Mouse (Mus musculus): ENCODE results near the gene Mtap.

The Mtap gene

DNA sequence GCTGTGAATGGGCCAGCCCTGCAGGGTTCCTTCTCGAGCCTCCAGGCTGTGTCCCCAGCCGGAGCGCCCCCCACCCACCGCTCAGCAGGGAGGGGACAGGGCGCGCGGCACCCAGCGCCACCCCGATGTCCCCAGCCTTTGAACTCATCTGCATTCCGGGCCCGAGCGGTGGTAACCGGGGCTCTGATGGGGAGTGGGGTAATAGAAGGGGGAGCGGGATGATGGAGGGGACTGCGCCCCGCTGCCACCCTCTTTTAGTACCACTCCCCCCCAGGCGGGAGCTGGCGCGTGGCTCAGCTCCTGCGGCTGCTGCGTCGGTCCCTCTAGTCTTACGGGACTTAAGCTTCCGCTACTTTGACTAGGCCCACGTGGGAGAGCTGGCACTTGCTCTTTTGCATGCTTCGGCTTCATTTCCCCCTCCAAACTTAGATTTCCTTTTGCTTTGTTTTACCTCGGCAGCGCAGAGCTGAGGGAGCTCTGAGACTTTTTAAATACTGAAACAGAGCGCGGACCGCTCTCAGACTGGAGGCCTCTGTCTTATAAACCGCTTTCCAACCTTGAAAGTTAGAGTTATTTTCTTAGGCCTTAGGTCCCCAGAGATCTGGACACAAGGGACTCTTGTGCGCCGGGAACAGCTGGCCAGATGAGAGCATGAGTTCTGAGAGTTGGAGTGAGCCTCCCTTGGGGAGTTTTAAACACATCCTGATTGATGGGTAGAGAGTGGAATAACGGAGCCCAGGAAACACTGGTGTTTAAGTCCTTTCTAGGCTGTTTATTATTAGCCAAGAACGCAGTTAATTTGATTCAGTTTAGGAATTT lies 829 bp downstream of the Mtap start:
- DNase-seq, result no peak

GRCm38 (mm10) chr4:89138361-89138651 lies 1.4 kb downstream of the Mtap start:
- DNase-seq, result no peak

GRCm38 (mm10) chr4:89140832-89141231 lies 3.9 kb downstream of the Mtap start:
- no peak for DNase-seq

DNA sequence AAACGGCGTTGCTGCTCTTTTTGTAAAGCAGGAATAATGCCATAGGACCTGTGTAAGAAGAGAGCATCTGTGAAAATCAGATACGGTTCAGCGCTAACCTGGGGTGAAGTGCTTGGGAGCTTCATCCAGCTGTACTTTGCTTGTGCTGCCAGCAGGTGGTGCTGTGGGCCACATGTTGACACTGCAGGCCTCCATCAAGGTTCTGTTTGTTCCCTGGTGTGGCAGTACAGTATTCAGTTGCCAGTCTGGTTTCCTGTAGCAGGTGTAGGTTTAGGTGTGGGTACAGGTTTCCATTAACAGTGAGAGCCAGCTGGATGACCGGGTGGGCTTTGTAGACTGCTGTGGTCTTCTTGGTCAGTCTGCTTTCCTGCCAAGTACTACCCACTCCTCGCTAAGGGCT lies 8.5 kb downstream of the Mtap start:
- DNase-seq, result peak; percentile 60

DNA sequence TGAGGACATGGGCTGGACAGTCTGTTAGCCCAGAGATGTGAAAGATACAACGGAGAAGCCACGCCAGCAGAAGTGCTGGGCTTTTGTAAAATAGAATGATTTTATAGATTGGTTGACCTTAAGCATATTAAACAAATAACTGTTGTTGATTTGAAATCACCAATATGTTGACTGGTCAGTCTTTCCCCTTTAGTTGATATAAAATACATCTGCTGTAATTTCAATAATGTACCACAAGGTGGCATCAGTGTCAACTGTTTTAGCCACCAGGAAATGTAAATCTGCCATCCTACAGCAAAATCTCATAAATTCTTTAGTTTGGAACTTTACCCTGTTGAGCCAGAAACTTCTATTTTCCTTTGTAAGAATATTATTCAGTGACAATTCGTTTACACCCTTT lies 9.4 kb downstream of the Mtap start:
- DNase-seq, result no peak

DNA sequence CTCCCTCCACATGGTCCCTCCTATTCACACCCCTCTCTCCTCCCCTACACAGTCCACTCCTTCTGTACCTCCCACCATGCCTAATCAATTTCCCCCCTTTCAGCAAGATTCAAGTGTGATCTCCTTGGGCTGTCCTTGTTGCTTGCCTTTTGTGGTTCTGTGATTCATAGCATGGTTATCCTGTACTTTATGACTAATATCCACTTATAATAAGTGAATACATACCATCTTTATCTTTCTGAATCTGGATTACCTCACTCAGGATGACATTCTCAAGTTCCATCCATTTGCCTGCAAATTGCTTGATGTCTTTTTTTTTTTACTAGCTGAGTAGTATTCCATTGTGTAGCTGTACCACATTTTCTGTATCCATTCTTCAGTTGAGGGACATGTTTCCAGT lies 12.3 kb downstream of the Mtap start:
- no peak for DNase-seq

DNA sequence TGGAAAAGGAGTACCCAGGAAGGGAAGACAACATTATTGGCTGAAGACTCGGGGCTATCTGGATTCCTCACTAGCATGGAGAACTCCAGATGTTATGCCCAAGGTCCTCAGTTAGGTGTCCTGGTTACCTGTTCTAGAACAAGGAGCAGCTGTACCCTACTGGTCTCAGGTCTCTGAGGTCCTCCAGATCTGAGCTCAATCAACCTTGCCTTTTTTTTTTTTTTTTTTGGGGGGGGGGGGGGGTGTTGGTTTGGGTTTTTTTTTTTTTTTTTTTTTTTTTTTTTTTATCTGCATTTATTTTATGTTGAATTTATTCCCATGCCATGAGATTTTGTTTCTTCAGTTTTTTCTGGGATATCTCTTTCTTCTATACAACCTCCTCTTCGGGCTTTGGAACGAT lies 24.5 kb downstream of the Mtap start:
- DNase-seq, result no peak

DNA sequence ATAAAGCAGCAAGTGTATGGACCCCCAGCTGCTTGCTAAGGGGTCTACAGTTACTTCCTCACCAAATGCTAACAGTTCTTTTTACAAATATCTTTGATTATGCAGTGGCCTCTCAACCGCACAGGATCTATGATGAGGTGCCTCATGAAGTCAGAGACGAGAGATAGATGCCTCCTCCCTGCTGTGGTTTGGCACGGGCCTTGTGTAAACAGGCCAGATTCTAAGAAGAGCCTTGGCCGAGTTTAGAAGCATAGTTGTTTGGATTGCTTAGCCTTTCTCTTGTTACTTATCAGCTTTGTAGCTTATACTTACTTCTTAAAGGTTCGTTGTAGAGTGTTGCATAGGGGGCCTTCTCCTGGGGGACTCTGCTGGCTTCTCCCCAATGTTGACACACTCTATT lies 25.6 kb downstream of the Mtap start:
- no peak for DNase-seq

DNA sequence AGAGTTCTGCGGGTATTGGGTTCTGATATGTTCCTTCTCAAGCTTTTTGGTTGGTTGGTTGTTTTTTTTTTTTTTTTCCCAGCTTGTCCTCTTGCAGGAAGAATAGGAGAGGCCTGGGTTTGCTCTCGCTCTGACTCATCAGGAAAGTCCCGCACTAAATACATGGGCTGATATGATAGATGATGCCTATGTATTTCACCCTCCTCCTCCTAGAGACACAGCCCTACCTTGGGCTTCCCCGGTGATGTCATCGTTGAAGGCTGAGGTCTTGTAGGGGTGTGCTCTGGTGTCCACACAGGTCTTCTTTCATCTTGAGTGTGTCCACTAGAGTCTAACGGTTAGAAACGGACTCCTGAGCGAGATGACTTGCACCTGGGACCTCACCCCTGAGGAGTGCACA lies 26.7 kb downstream of the Mtap start:
- no peak for DNase-seq

DNA sequence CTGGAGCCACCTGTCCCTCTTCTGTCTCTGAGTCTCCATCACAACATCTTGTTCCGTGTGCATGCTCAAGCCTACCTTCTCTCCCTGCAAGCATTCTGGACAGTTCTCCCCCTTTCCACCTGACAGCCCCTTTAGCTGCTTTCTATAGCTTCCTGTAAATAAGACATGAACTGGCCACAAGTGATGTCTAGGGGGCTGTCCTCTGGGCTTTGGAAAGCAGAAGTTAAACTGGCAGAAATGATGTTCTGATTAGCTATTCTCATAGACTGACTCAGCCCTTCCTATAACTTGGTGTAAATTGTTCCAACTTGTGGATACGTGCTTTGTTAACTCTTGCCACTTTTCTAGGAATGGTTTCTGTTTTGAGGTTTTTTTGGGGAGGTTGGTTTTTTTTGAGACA lies 27.8 kb downstream of the Mtap start:
- no peak for DNase-seq

- DNase-seq, result no peak
These were observed 32.0 kb downstream of the Mtap start for GRCm38 (mm10) chr4:89168877-89169276.

DNA sequence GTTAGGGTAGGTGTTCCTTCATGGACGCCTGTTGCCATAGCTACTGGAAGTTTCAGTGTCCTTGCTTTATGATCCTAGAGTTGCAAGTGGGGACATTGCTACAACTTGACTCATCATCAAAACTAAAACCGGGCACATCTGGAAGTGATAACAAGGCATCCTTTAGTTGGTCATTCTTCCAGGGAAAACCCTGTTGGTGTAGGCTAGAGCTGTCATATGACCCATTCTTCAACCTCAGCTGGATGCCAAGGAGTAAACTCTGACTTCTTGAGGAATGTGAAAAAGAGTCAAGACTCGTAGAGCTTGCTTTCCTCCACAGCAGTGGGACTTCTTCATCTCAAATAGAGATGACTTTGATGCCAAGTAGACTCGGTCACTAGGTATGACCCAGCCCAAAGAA lies 32.8 kb downstream of the Mtap start:
- DNase-seq, result no peak

DNA sequence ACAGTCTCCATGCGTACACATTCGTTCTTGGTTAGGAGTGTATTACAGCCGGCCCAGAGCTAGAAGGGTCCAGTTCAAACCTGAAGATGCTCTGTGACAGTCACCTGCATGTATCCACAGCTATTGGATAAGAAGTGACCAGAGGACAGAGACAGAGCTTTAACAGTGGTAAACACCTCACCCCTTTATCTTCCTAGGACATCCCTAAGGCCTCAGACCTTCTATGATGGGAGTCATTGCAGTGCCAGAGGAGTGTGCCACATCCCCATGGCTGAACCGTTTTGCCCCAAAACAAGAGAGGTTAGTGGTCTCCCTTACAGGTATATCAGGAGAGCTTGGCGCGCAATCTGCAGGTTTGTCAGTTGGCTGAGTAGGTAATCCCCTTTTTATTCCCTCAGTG lies 34.0 kb downstream of the Mtap start:
- no peak for DNase-seq

GRCm38 (mm10) chr4:89172873-89173605 lies 36.1 kb downstream of the Mtap start:
- DNase-seq, result no peak

DNA sequence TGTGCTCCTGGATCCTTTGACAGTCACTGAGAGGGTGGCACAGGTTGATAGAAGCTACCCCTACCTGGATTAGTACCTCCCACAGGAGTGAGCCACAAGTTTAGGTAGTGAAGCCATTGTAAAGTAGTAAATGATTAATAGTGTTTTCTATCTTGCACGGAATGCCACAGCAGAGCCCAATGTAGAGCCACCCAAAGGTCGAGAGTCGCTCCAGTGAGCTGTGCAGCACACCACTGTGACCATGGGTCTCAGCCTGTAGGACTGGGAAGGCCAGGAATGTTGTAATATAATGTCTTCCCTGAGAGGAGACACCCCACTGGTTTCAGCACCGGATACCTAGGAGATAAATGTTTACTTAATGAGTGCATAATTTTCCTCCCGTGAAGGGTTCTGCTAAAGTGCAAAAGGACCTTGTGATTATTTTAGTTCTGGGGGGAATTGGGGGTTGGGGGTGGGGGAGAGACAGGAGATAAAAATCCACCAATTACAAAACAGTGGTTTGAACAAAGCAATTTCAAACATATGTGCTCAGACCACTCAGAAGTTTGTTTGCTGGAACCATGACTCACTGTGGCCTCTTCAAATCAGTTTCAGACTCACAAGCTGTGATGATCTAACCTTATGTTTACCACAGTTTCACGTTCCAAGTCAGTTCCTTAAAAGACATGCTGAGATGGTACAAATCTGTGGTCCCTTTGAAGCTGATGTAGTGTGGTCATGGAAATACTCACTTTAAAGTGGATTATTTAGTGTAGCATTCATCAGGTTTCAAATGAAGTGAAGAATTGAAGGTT lies 40.8 kb downstream of the Mtap start:
- no peak for DNase-seq

GRCm38 (mm10) chr4:89180121-89180520 lies 43.2 kb downstream of the Mtap start:
- no peak for DNase-seq

DNA sequence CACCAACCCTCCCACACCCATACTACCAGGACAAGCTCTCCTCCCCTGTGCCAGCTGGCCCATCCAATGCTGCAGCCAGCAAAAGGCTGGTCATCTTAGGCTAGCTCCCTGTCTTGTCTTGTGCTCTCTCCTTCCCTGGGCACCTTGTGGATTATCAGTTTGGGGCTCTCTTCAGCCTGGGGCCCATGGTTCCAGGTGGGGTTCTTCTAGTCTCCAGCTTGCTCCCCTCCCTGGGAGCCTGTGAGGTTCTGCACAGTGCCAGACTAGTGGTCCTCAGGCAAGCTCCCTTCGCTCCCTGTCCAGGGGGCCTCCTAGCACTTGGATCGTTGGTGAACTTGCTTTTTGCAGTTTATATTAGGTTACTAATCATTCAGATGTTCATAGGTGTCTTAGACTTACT lies 44.7 kb downstream of the Mtap start:
- no peak for DNase-seq

GRCm38 (mm10) chr4:89182486-89182885 lies 45.6 kb downstream of the Mtap start:
- no peak for DNase-seq

GRCm38 (mm10) chr4:89195481-89195880 lies 58.6 kb downstream of the Mtap start:
- DNase-seq, result no peak

DNA sequence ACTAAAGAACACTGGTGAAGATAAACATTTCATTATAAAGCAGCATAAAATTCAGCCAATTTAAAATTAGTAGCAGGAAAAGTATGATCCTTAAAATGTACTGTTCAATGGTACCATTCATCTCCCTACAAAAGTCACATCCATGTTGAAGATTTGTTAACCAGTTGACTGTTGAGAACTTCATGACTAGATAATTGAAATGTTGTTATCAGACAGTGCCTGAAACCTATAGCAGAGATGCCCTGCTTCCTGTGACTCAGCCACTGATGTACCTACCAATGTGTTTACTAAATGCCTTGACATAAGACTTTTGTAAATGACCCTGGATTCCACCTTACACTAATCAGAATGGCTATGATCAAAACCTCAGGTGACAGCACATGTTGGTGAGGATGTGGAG lies 60.2 kb downstream of the Mtap start:
- DNase-seq, result no peak

- no peak for DNase-seq
These were observed 63.9 kb downstream of the Mtap start for GRCm38 (mm10) chr4:89200806-89201205.

DNA sequence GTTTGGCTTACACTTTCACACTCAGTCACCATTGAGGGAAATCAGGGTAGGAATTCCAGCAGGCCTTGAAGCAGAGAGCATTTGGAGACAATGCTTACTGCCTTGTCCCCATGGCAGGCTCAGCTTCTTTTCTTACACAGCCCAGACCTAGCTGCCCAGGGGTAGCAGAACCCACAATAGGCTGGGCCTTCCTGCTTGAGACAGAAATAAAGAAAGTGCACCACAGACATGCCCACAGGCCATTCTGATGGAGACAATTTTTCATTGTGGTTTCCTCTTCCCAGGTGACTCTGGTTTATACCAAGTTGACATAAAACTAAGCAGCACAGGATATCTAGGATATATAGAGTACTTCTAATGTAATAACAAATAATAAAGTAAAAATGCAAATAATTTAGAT lies 72.4 kb downstream of the Mtap start:
- no peak for DNase-seq

DNA sequence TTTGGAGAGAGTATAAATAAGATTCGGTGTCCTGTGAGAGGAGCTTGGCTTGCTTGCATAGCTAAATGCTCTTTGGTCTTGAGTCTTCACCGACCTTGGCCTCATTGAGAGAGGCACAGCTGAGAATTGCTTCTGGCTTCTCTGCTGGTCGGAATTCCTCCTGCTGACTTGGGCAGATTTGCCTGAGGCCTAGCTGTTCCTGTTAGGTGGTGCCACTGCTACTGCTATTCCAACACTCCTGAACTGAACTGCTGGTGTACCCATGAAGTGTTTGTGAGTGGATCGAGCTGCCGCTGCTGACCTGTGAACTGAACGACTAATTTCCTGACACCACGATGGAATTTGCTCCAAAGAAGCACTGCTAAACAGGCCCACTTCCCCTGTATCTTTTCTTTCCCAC lies 73.4 kb downstream of the Mtap start:
- no peak for DNase-seq

DNA sequence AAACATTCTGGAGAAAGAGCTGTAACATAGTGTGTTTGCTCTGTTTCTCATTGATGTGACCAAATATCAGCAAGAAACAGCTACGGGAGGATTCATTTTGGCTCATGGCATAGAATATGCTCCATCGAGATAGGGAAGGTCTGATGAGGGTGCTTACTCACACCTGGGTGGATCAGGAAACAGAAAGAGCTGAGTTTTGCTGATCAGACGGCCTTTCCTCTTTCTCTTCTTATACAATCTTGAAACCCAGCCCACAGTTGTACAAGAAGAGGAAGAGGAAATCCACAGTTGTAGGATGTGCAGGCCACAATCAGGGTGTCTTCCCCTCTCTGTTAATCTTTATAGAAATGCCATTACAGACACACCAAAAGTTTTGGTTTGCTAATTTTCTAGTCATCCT lies 75.3 kb downstream of the Mtap start:
- DNase-seq, result no peak

Measured in cerebellum, adult 11 months (tissue).